Mouse (Mus musculus): ENCODE data around the gene Grm1. TPM values are rescaled to one million over a fixed set of nuclear protein-coding genes. Genes with fewer than 3 reads are reported as not detected.

The Grm1 gene
- polyA plus RNA-seq, 1 experiment from 2014 or later, result not detected

DNA sequence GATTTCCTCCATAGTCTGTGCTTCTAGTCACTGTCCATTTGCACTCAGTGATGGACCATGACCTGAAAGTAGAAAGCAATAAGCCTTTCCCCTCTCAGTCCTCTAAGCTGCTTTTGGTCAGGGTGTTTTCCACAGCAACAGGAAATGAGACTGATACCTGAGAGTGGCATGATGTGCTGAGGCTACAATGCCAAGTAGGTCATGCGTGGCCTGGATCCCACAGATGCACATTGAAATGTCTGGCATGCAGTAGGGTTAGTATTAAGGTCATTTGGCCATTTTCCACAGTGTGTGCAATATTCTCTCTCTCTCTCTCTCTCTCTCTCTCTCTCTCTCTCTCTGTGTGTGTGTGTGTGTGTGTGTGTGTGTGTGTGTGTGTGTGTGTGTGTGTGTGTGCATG, 254.8 kb downstream of the Grm1 start:
- no peak overlapping the region for H3K27ac ChIP-seq (ENCODE audit: low read length)
- H3K4me1 ChIP-seq (ENCODE audit: control insufficient read depth, low read depth, low read length), result no peaks in the 10 kb centered on the region
- no peak for ATAC-seq (ENCODE audit: low read depth)
- H3K4me3 ChIP-seq (ENCODE audit: low read depth, low read length), result no peak overlapping the region
- no peaks in the 10 kb centered on the region for H3K36me3 ChIP-seq (ENCODE audit: control insufficient read depth, insufficient read depth)
- 63% methylated on average over 1 of the region's 1 CpGs for WGBS (ENCODE audit: insufficient replicate concordance)
- no peak overlapping the region for H3K4me2 ChIP-seq (ENCODE audit: low read depth, low read length)
- H3K9me3 ChIP-seq (replicated peaks; ENCODE audit: control insufficient read depth, low read length), result no peaks in the 10 kb centered on the region
- H3K9ac ChIP-seq (ENCODE audit: low read depth, low read length), result no peak overlapping the region
- H3K27me3 ChIP-seq (ENCODE audit: control insufficient read depth, insufficient read depth, low read depth, low read length), result no peaks in the 10 kb centered on the region

DNA sequence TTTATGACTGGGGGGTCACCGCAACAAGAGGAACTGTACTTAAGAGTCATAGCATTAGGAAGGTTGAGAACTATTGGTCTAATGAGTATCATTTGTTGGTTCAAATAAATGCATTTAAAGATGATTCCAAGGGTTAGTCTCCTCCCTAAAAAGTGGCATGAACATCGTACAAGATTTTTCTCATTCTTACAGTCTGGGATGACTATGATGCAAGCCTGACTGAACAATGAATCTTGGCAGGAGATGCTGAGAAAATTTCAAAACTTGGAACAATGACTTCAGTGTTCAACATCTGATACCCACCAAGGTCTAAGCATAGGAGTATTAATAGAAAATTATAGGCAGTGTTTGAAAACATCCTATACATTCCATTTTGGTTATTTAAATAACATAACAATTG, 264.1 kb downstream of the Grm1 start:
- no peaks in the 10 kb centered on the region for H3K4me1 ChIP-seq (ENCODE audit: control insufficient read depth, low read depth, low read length)
- no peak for ATAC-seq (ENCODE audit: low read depth)
- H3K27ac ChIP-seq (ENCODE audit: low read length), result no peak overlapping the region
- H3K27me3 ChIP-seq (ENCODE audit: control insufficient read depth, insufficient read depth, low read depth, low read length), result no peaks in the 10 kb centered on the region
- H3K4me3 ChIP-seq (ENCODE audit: low read depth, low read length), result no peak overlapping the region
- H3K9ac ChIP-seq (ENCODE audit: low read depth, low read length), result no peak overlapping the region
- WGBS (ENCODE audit: insufficient replicate concordance), result 75% methylated on average over 2 of the region's 2 CpGs
- no peaks in the 10 kb centered on the region for H3K9me3 ChIP-seq (replicated peaks; ENCODE audit: control insufficient read depth, low read length)
- no peak overlapping the region for H3K4me2 ChIP-seq (ENCODE audit: low read depth, low read length)
- no peaks in the 10 kb centered on the region for H3K36me3 ChIP-seq (ENCODE audit: control insufficient read depth, insufficient read depth)

DNA sequence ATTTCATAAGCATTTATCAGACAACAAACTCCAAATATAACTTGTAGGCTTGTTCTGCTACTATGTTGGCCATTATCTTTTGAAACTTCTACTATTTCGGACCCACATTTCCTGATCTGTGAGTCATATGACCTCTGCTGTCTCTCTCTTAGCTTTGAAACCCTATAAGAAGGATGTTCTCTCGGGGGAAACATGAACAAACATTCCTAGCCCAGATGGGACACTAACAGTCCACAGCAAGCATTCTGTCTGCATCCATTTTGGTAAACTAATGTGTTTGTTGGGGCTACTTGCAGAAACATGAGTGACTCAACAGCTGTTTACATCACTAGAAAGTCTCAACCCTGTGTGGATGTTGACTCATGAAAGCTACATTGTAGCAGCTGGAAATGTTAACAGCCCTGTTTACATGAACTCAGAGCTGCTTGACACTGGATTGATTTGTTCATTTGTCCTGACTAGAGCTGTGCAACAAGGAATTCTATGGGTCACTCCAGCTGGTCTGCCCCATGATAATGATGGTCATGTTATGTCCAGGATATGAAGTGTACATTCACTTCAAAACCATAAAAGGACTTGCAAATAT, 267.4 kb downstream of the Grm1 start:
- H3K9ac ChIP-seq (ENCODE audit: low read depth, low read length), result no peak overlapping the region
- H3K27ac ChIP-seq (ENCODE audit: low read length), result no peak overlapping the region
- no peaks in the 10 kb centered on the region for H3K9me3 ChIP-seq (replicated peaks; ENCODE audit: control insufficient read depth, low read length)
- 24% methylated on average over 2 of the region's 2 CpGs for WGBS (ENCODE audit: insufficient replicate concordance)
- no peak overlapping the region for H3K4me3 ChIP-seq (ENCODE audit: low read depth, low read length)
- ATAC-seq (ENCODE audit: low read depth), result no peak
- no peak overlapping the region for H3K4me2 ChIP-seq (ENCODE audit: low read depth, low read length)
- H3K27me3 ChIP-seq (ENCODE audit: control insufficient read depth, insufficient read depth, low read depth, low read length), result no peaks in the 10 kb centered on the region
- H3K36me3 ChIP-seq (ENCODE audit: control insufficient read depth, insufficient read depth), result no peaks in the 10 kb centered on the region
- H3K4me1 ChIP-seq (ENCODE audit: control insufficient read depth, low read depth, low read length), result no peaks in the 10 kb centered on the region

DNA sequence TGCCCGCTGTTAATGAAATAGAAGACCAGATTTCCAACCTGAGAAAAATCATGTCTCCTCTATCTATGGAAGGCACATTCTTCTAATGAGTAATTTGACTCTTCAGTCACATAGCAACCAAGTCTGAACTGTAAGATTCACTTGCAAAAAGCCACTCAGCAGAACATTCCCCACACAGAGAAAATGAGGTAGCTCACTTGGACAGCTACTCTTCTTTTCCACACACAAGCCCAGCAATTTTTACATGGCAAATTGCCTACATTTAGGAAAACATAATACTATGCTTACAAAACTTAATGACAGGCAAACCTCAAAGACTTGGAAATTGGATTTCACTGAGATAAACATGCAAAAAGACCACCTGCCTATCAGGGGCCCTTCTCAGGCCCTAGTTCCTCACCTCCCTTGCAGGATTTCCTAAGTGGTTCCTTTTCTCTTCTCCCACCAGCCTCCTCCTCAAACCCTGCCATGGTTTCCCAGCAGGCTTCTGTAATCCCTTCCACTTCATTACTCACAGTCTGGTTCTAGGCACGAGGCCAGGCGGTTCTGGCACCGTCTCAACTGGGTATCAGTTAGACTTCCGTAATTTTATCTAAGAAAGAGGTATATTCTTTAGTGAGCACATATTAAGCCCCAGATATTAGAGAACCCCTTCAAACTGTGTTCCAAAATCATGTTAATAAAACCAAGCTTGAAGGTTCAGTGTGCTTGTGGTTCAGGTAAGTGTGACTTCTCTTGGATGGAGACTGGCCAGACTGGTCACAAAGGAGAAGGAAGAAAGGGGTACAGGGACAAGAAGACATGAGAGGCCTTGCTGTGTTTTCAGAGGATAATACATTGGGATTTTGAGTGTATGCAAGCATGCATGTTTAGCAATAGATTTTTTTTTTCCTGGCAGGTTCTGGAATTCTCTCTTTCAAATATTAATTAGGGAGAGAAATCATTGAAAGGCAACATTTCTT, 269.1 kb downstream of the Grm1 start:
- no peaks in the 10 kb centered on the region for H3K36me3 ChIP-seq (ENCODE audit: control insufficient read depth, insufficient read depth)
- H3K9me3 ChIP-seq (replicated peaks; ENCODE audit: control insufficient read depth, low read length), result no peaks in the 10 kb centered on the region
- no peak overlapping the region for H3K4me3 ChIP-seq (ENCODE audit: low read depth, low read length)
- H3K27me3 ChIP-seq (ENCODE audit: control insufficient read depth, insufficient read depth, low read depth, low read length), result no peaks in the 10 kb centered on the region
- H3K4me2 ChIP-seq (ENCODE audit: low read depth, low read length), result no peak overlapping the region
- no peak overlapping the region for H3K27ac ChIP-seq (ENCODE audit: low read length)
- 50% methylated on average over 5 of the region's 5 CpGs for WGBS (ENCODE audit: insufficient replicate concordance)
- ATAC-seq (ENCODE audit: low read depth), result no peak
- H3K4me1 ChIP-seq (ENCODE audit: control insufficient read depth, low read depth, low read length), result no peaks in the 10 kb centered on the region
- no peak overlapping the region for H3K9ac ChIP-seq (ENCODE audit: low read depth, low read length)

DNA sequence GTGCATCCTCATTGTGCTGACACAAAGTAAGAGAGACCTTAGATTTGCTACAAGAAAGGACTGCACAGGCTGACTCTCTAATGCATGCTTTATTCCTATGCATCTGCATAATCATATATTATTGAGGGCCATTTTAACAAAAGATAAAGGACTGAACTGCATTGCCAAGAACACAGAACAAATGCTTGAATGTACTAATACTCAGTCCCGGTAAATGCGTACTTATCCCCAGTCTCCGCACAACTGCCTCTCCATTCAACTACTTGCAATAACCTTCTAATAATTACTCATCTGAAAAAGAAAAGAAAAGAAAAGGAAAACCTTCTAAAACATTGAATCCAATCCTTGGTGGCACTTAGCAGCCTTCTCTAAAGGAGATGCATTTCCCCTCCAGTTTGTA, 272.4 kb downstream of the Grm1 start:
- Histone ChIP-seq H3K9ac (ENCODE audit: low read depth, low read length) (no peak overlapping the region), H3K4me2 (ENCODE audit: low read depth, low read length) (no peak overlapping the region), H3K27ac (ENCODE audit: low read length) (no peak overlapping the region), H3K4me1 (ENCODE audit: control insufficient read depth, low read depth, low read length) (no peaks in the 10 kb centered on the region), H3K27me3 (ENCODE audit: control insufficient read depth, insufficient read depth, low read depth, low read length) (no peaks in the 10 kb centered on the region), H3K36me3 (ENCODE audit: control insufficient read depth, insufficient read depth) (no peaks in the 10 kb centered on the region), H3K4me3 (ENCODE audit: low read depth, low read length) (no peak overlapping the region), H3K9me3 (replicated peaks; ENCODE audit: control insufficient read depth, low read length) (no peaks in the 10 kb centered on the region)
- WGBS (ENCODE audit: insufficient replicate concordance), result 86% methylated on average over 3 of the region's 3 CpGs
- ATAC-seq (ENCODE audit: low read depth), result no peak

DNA sequence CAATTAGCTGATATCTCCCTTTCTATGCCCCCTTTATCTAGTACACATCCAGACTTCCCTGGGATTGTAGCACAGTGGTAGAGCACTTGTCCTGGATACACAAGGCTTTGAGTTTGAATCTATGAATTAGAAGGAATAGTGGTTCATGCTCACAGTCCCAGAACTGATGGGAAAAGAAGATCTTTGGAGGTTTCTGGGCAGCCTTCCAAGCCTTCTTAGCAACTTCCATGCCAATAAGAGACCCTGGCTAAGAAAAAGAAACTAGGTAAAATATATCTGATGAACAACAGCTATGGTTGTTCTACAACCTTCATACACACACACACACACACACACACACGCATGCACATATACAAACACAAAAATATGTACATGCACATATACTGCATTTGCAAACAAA, 286.8 kb downstream of the Grm1 start:
- Histone ChIP-seq H3K4me3 (ENCODE audit: low read depth, low read length) (no peak overlapping the region), H3K9ac (ENCODE audit: low read depth, low read length) (no peak overlapping the region), H3K9me3 (replicated peaks; ENCODE audit: control insufficient read depth, low read length) (no peaks in the 10 kb centered on the region), H3K4me1 (ENCODE audit: control insufficient read depth, low read depth, low read length) (no peaks in the 10 kb centered on the region), H3K27ac (ENCODE audit: low read length) (no peak overlapping the region), H3K4me2 (ENCODE audit: low read depth, low read length) (no peak overlapping the region), H3K36me3 (ENCODE audit: control insufficient read depth, insufficient read depth) (no peaks in the 10 kb centered on the region), H3K27me3 (ENCODE audit: control insufficient read depth, insufficient read depth, low read depth, low read length) (no peaks in the 10 kb centered on the region)
- ATAC-seq (ENCODE audit: low read depth), result no peak
- WGBS (ENCODE audit: insufficient replicate concordance), result 69% methylated on average over 1 of the region's 1 CpGs

DNA sequence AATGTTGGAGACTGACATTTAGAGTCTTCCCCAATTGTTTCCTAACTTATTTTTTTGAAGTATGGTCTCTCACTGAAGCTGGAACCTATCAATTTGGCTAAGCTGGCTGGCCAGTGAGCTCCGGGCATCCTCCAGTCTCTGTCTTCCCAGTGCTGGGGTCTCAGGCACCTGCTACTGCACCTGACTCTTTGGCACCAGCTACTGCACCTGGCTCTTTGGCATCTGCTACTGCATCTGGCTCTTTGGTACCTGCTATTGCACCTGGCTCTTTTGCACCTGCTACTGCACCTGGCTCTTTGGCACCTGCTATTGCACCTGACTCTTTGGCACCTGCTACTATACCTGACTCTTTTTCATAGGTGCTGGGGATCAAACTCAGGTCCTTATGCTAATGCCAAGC, 291.7 kb downstream of the Grm1 start:
- Histone ChIP-seq H3K4me3 (ENCODE audit: low read depth, low read length) (no peak overlapping the region), H3K4me1 (ENCODE audit: control insufficient read depth, low read depth, low read length) (no peaks in the 10 kb centered on the region), H3K9me3 (replicated peaks; ENCODE audit: control insufficient read depth, low read length) (no peaks in the 10 kb centered on the region), H3K27ac (ENCODE audit: low read length) (no peak overlapping the region), H3K27me3 (ENCODE audit: control insufficient read depth, insufficient read depth, low read depth, low read length) (no peaks in the 10 kb centered on the region), H3K9ac (ENCODE audit: low read depth, low read length) (no peak overlapping the region), H3K4me2 (ENCODE audit: low read depth, low read length) (no peak overlapping the region), H3K36me3 (ENCODE audit: control insufficient read depth, insufficient read depth) (no peaks in the 10 kb centered on the region)
- ATAC-seq (ENCODE audit: low read depth), result no peak
- 47% methylated on average over 1 of the region's 1 CpGs for WGBS (ENCODE audit: insufficient replicate concordance)

DNA sequence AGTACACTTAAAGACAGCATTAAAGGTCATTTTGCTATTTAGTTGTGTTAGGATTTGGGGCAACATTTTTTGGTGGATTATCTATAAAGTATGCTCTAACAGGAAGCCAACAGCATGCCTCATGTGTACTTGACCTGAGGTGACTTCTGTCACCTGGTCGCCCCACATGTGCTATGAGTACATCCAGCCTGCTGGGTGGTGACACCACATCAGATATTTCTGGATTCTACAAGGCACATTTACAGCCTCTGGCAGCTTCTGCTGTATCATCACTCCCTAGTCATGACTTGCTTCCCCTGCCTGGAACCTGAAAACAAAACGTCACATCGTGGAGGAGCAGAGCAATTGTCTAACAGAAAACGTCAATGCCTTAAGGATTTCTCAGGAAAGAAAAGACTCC, 292.2 kb downstream of the Grm1 start:
- no peak overlapping the region for H3K27ac ChIP-seq (ENCODE audit: low read length)
- 64% methylated on average over 4 of the region's 4 CpGs for WGBS (ENCODE audit: insufficient replicate concordance)
- no peaks in the 10 kb centered on the region for H3K36me3 ChIP-seq (ENCODE audit: control insufficient read depth, insufficient read depth)
- no peak overlapping the region for H3K4me2 ChIP-seq (ENCODE audit: low read depth, low read length)
- no peak for ATAC-seq (ENCODE audit: low read depth)
- H3K4me1 ChIP-seq (ENCODE audit: control insufficient read depth, low read depth, low read length), result no peaks in the 10 kb centered on the region
- H3K9me3 ChIP-seq (replicated peaks; ENCODE audit: control insufficient read depth, low read length), result no peaks in the 10 kb centered on the region
- no peak overlapping the region for H3K4me3 ChIP-seq (ENCODE audit: low read depth, low read length)
- no peaks in the 10 kb centered on the region for H3K27me3 ChIP-seq (ENCODE audit: control insufficient read depth, insufficient read depth, low read depth, low read length)
- no peak overlapping the region for H3K9ac ChIP-seq (ENCODE audit: low read depth, low read length)

DNA sequence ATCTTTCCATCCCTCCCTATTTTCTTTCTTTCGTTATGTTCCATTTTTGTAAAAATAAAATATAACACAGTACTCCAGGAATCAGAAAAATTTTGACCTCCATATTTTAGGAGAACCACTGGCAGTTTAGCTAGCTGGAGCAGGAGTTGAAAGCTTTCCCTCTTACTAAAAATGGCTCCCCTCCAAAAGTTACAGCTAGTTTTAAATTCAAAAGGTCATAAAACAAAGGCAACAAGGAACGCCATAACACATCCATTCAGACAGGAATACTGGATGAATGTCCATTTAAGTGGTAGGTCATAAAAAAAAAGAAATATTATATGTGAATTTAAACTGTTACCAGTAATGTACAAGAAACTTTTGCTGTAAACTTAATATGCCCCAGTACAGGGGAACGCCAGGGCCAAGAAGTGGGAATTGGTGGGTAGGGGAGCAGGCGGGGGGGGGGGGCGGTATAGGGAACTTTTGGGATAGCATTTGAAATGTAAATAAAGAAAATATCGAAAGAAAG, 294.2 kb downstream of the Grm1 start:
- no peak overlapping the region for H3K4me2 ChIP-seq (ENCODE audit: low read depth, low read length)
- H3K9ac ChIP-seq (ENCODE audit: low read depth, low read length), result no peak overlapping the region
- H3K9me3 ChIP-seq (replicated peaks; ENCODE audit: control insufficient read depth, low read length), result no peaks in the 10 kb centered on the region
- no peaks in the 10 kb centered on the region for H3K36me3 ChIP-seq (ENCODE audit: control insufficient read depth, insufficient read depth)
- WGBS (ENCODE audit: insufficient replicate concordance), result 60% methylated on average over 5 of the region's 6 CpGs
- H3K4me1 ChIP-seq (ENCODE audit: control insufficient read depth, low read depth, low read length), result no peaks in the 10 kb centered on the region
- no peaks in the 10 kb centered on the region for H3K27me3 ChIP-seq (ENCODE audit: control insufficient read depth, insufficient read depth, low read depth, low read length)
- H3K4me3 ChIP-seq (ENCODE audit: low read depth, low read length), result no peak overlapping the region
- no peak for ATAC-seq (ENCODE audit: low read depth)
- no peak overlapping the region for H3K27ac ChIP-seq (ENCODE audit: low read length)

All from liver, embryonic 16.5 days (tissue).